Mouse (Mus musculus) embryonic facial prominence, embryonic 12.5 days (tissue): ENCODE results near the gene Pgm5. TPM values are rescaled to one million over a fixed set of nuclear protein-coding genes. Genes with fewer than 3 reads are reported as not detected.

Experiments used
- ATAC-seq: fragments of 200-750 bp; cut with Nextera tagmentation; 2 replicates; pipeline ENCODE4 v1.8.0; 2017; ENCODE audit not compliant: insufficient number of reproducible peaks, insufficient read depth, low FRiP score, low TSS enrichment
- H3K27ac ChIP-seq: fragments of 300-500 bp; sonication (generic); 2 replicates; pipeline ENCODE4 v1.5.1; 2016; ENCODE audit warnings: mild to moderate bottlenecking
- H3K27me3 ChIP-seq: fragments of 300-500 bp; sonication (generic); 2 replicates; pipeline ENCODE4 v1.6.1; 2016; ENCODE audit warnings: mild to moderate bottlenecking, moderate library complexity
- H3K36me3 ChIP-seq: fragments of 300-500 bp; sonication (generic); 2 replicates; pipeline ENCODE4 v1.6.1; 2016; ENCODE audit warnings: mild to moderate bottlenecking
- H3K4me1 ChIP-seq: fragments of 300-500 bp; sonication (generic); 2 replicates; pipeline ENCODE4 v1.6.1; 2016
- H3K4me2 ChIP-seq: fragments of 300-500 bp; sonication (generic); replicated peaks from 2 replicates; pipeline ENCODE4 v1.6.1; 2016; ENCODE audit warnings: mild to moderate bottlenecking, moderate library complexity
- H3K4me3 ChIP-seq: fragments of 300-500 bp; sonication (generic); 2 replicates; pipeline ENCODE4 v1.5.1; 2016; ENCODE audit warnings: mild to moderate bottlenecking
- H3K9ac ChIP-seq: fragments of 300-500 bp; sonication (generic); 2 replicates; pipeline ENCODE4 v1.6.1; 2016; ENCODE audit warnings: mild to moderate bottlenecking, moderate library complexity
- H3K9me3 ChIP-seq: fragments of 300-500 bp; sonication (generic); 2 replicates; pipeline ENCODE4 v1.6.1; 2016; ENCODE audit warnings: mild to moderate bottlenecking, moderate library complexity
- WGBS: fragments of 180-500 bp; shearing (Covaris S2); methylation state at CpG from one replicate; pipeline ENCODE4 v1.1.7; 2016; 5-methylcytosine and 5-hydroxymethylcytosine counted together
- polyA plus RNA-seq: library from polyadenylated mRNA; unstranded; fragments of >200 nt; fragmentation: Nextera tagmentation; extraction: Ambion mirVana; gene quantifications from 2 replicates; pipeline ENCODE4 v1.2.1, GENCODE M21; 2016

The Pgm5 gene
- polyA plus RNA-seq, 1 experiment from 2014 or later = 3.3 TPM

- no peaks in the 10 kb centered on the region for H3K27me3 ChIP-seq
- H3K9ac ChIP-seq = no peak overlapping the region
- 83% methylated on average over 3 of the region's 3 CpGs for WGBS
- no peaks in the 10 kb centered on the region for H3K9me3 ChIP-seq
- no peak for ATAC-seq
- H3K36me3 ChIP-seq = no peaks in the 10 kb centered on the region
- H3K4me3 ChIP-seq = no peak overlapping the region
- H3K4me1 ChIP-seq = peaks cover 4% of the 10 kb centered on the region; the same call in 1 of the 2 replicates
- no peak overlapping the region for H3K27ac ChIP-seq
- no peak overlapping the region for H3K4me2 ChIP-seq
Observed at GRCm38 (mm10) chr19:24699196-24699595, 162.5 kb downstream of the Pgm5 start.

- H3K9ac ChIP-seq = no peak overlapping the region
- peaks cover 4% of the 10 kb centered on the region; the same call in 1 of the 2 replicates for H3K4me1 ChIP-seq
- H3K36me3 ChIP-seq = no peaks in the 10 kb centered on the region
- H3K4me3 ChIP-seq = no peak overlapping the region
- no peak overlapping the region for H3K27ac ChIP-seq
- WGBS = 53% methylated on average over 5 of the region's 5 CpGs
- H3K4me2 ChIP-seq = no peak overlapping the region
- H3K27me3 ChIP-seq = no peaks in the 10 kb centered on the region
- H3K9me3 ChIP-seq = no peaks in the 10 kb centered on the region
- no peak for ATAC-seq
Observed at GRCm38 (mm10) chr19:24698651-24699050, 163.0 kb downstream of the Pgm5 start.

- WGBS = 75% methylated on average over 1 of the region's 1 CpGs
Observed at GRCm38 (mm10) chr19:24697946-24698345, 163.7 kb downstream of the Pgm5 start.

GRCm38 (mm10) chr19:24692691-24693090 is 169.0 kb downstream of the Pgm5 start:
- ATAC-seq = no peak
- no peaks in the 10 kb centered on the region for H3K27me3 ChIP-seq
- H3K27ac ChIP-seq = no peak overlapping the region
- no peaks in the 10 kb centered on the region for H3K36me3 ChIP-seq
- H3K9me3 ChIP-seq = no peaks in the 10 kb centered on the region
- no peak overlapping the region for H3K9ac ChIP-seq
- no peak overlapping the region for H3K4me2 ChIP-seq
- WGBS = 74% methylated on average over 2 of the region's 2 CpGs
- H3K4me3 ChIP-seq = no peak overlapping the region
- no peaks in the 10 kb centered on the region; the same call in 1 of the 2 replicates for H3K4me1 ChIP-seq

More at GRCm38 (mm10) chr19:24697946-24698345, 163.7 kb downstream of the Pgm5 start:
- no peak overlapping the region for H3K4me3 ChIP-seq
- H3K27ac ChIP-seq = no peak overlapping the region
- H3K27me3 ChIP-seq = no peaks in the 10 kb centered on the region
- H3K9me3 ChIP-seq = no peaks in the 10 kb centered on the region
- no peak overlapping the region for H3K9ac ChIP-seq
- H3K4me2 ChIP-seq = no peak overlapping the region
- H3K36me3 ChIP-seq = no peaks in the 10 kb centered on the region
- H3K4me1 ChIP-seq = peaks cover 3% of the 10 kb centered on the region; the same call in 1 of the 2 replicates
- ATAC-seq = no peak

GRCm38 (mm10) chr19:24689531-24689930 is 172.1 kb downstream of the Pgm5 start:
- ATAC-seq = no peak
- WGBS = 100% methylated on average over 4 of the region's 4 CpGs
- H3K27me3 ChIP-seq = no peaks in the 10 kb centered on the region
- H3K4me1 ChIP-seq = no peaks in the 10 kb centered on the region; the same call in 1 of the 2 replicates
- H3K4me3 ChIP-seq = no peak overlapping the region
- no peaks in the 10 kb centered on the region for H3K9me3 ChIP-seq
- H3K4me2 ChIP-seq = no peak overlapping the region
- no peak overlapping the region for H3K9ac ChIP-seq
- H3K27ac ChIP-seq = no peak overlapping the region
- no peaks in the 10 kb centered on the region for H3K36me3 ChIP-seq

- no peaks in the 10 kb centered on the region; the same call in 1 of the 2 replicates for H3K4me1 ChIP-seq
- H3K27me3 ChIP-seq = no peaks in the 10 kb centered on the region
- no peaks in the 10 kb centered on the region for H3K9me3 ChIP-seq
- H3K9ac ChIP-seq = no peak overlapping the region
- no peak overlapping the region for H3K4me3 ChIP-seq
- WGBS = 79% methylated on average over 6 of the region's 6 CpGs
- H3K27ac ChIP-seq = no peak overlapping the region
- no peak overlapping the region for H3K4me2 ChIP-seq
- H3K36me3 ChIP-seq = no peaks in the 10 kb centered on the region
- ATAC-seq = no peak
Observed at GRCm38 (mm10) chr19:24688327-24688726, 173.3 kb downstream of the Pgm5 start.

GRCm38 (mm10) chr19:24686411-24686810 is 175.2 kb downstream of the Pgm5 start:
- Histone ChIP-seq H3K36me3 (no peaks in the 10 kb centered on the region), H3K4me2 (no peak overlapping the region), H3K9me3 (no peaks in the 10 kb centered on the region), H3K27ac (no peak overlapping the region), H3K4me3 (no peak overlapping the region), H3K27me3 (no peaks in the 10 kb centered on the region), H3K4me1 (no peaks in the 10 kb centered on the region; the same call in 1 of the 2 replicates), H3K9ac (no peak overlapping the region)
- WGBS = 84% methylated on average over 10 of the region's 10 CpGs
- no peak for ATAC-seq

GRCm38 (mm10) chr19:24683016-24683720 is 178.5 kb downstream of the Pgm5 start:
- H3K4me2 ChIP-seq = no peak overlapping the region
- no peak for ATAC-seq
- no peak overlapping the region for H3K9ac ChIP-seq
- H3K27ac ChIP-seq = no peak overlapping the region
- H3K36me3 ChIP-seq = no peaks in the 10 kb centered on the region
- no peaks in the 10 kb centered on the region for H3K4me1 ChIP-seq
- no peak overlapping the region for H3K4me3 ChIP-seq
- 54% methylated on average over 12 of the region's 12 CpGs for WGBS
- H3K9me3 ChIP-seq = no peaks in the 10 kb centered on the region
- H3K27me3 ChIP-seq = no peaks in the 10 kb centered on the region

GRCm38 (mm10) chr19:24677242-24677984 is 184.2 kb downstream of the Pgm5 start:
- no peaks in the 10 kb centered on the region for H3K9me3 ChIP-seq

GRCm38 (mm10) chr19:24676429-24676828 is 185.2 kb downstream of the Pgm5 start:
- 82% methylated on average over 7 of the region's 7 CpGs for WGBS
- H3K4me2 ChIP-seq = no peak overlapping the region
- ATAC-seq = no peak
- no peak overlapping the region for H3K4me3 ChIP-seq
- H3K36me3 ChIP-seq = no peaks in the 10 kb centered on the region
- H3K27ac ChIP-seq = no peak overlapping the region
- H3K27me3 ChIP-seq = no peaks in the 10 kb centered on the region
- peaks cover 5% of the 10 kb centered on the region; the same call in 1 of the 2 replicates for H3K4me1 ChIP-seq
- H3K9ac ChIP-seq = no peak overlapping the region
- H3K9me3 ChIP-seq = no peaks in the 10 kb centered on the region

More at GRCm38 (mm10) chr19:24677242-24677984, 184.2 kb downstream of the Pgm5 start:
- Histone ChIP-seq H3K4me1 (no peaks in the 10 kb centered on the region), H3K27ac (no peak overlapping the region), H3K27me3 (no peaks in the 10 kb centered on the region), H3K9ac (no peak overlapping the region), H3K4me3 (no peak overlapping the region), H3K36me3 (no peaks in the 10 kb centered on the region), H3K4me2 (no peak overlapping the region)
- no peak for ATAC-seq
- 66% methylated on average over 8 of the region's 8 CpGs for WGBS

GRCm38 (mm10) chr19:24673762-24674161 is 187.9 kb downstream of the Pgm5 start, which contains the start of gene Tmem252:
Gene Tmem252, plus strand, starts transcription at chr19:24674008.
- Histone ChIP-seq H3K4me2 (no peak within 1 kb of the TSS), H3K27ac (no peak within 1 kb of the TSS), H3K4me3 (no peak within 1 kb of the TSS), H3K9me3 (no peaks in the 10 kb centered on the region), H3K9ac (no peak within 1 kb of the TSS), H3K36me3 (no peaks in the 10 kb centered on the region), H3K4me1 (peaks cover 7% of the 10 kb centered on the region; the same call in 1 of the 2 replicates), H3K27me3 (no peaks in the 10 kb centered on the region)
- ATAC-seq = no peak
- WGBS = 52% methylated on average over 4 of the region's 4 CpGs

- peaks cover 7% of the 10 kb centered on the region; the same call in 1 of the 2 replicates for H3K4me1 ChIP-seq
- no peak for ATAC-seq
- no peak overlapping the region for H3K4me2 ChIP-seq
- no peak overlapping the region for H3K9ac ChIP-seq
- H3K27ac ChIP-seq = no peak overlapping the region
- H3K27me3 ChIP-seq = no peaks in the 10 kb centered on the region
- H3K4me3 ChIP-seq = no peak overlapping the region
- no peaks in the 10 kb centered on the region for H3K9me3 ChIP-seq
- H3K36me3 ChIP-seq = no peaks in the 10 kb centered on the region
- 84% methylated on average over 10 of the region's 10 CpGs for WGBS
Observed at GRCm38 (mm10) chr19:24673331-24673730, 188.3 kb downstream of the Pgm5 start.
